Mouse (Mus musculus) brain, embryonic 18.5 days (tissue): ENCODE results near the gene 4933434E20Rik.

Source experiments
- DNase-seq: peaks from one replicate; pipeline ENCODE4 v3.0.0-alpha.2; 2012; ENCODE audit warnings: low read depth, low spot score

Gene 4933434E20Rik

GRCm38 (mm10) chr3:90081365-90082240, 30.2 kb downstream of the 4933434E20Rik start:
- DNase-seq: no peak

- no peak for DNase-seq
These were observed 31.6 kb downstream of the 4933434E20Rik start for GRCm38 (mm10) chr3:90083034-90083433.

GRCm38 (mm10) chr3:90083698-90084324, 32.4 kb downstream of the 4933434E20Rik start:
- DNase-seq: peak; percentile 50

- DNase-seq: no peak
These were observed 33.4 kb downstream of the 4933434E20Rik start for GRCm38 (mm10) chr3:90084790-90085189.

GRCm38 (mm10) chr3:90085281-90085680, 33.8 kb downstream of the 4933434E20Rik start:
- DNase-seq: no peak

- no peak for DNase-seq
These were observed 34.6 kb downstream of the 4933434E20Rik start for GRCm38 (mm10) chr3:90086068-90086467.

GRCm38 (mm10) chr3:90088617-90089016, 37.2 kb downstream of the 4933434E20Rik start:
- no peak for DNase-seq

- no peak for DNase-seq
These were observed 39.5 kb downstream of the 4933434E20Rik start for GRCm38 (mm10) chr3:90090892-90091291.

GRCm38 (mm10) chr3:90094453-90094852, 43.0 kb downstream of the 4933434E20Rik start:
- no peak for DNase-seq

- no peak for DNase-seq
These were observed 46.5 kb downstream of the 4933434E20Rik start for GRCm38 (mm10) chr3:90097928-90098327.

GRCm38 (mm10) chr3:90101010-90101409, 49.6 kb downstream of the 4933434E20Rik start:
- no peak for DNase-seq

GRCm38 (mm10) chr3:90101673-90102072, 50.2 kb downstream of the 4933434E20Rik start:
- no peak for DNase-seq

- no peak for DNase-seq
These were observed 50.8 kb downstream of the 4933434E20Rik start for GRCm38 (mm10) chr3:90102239-90102638.

GRCm38 (mm10) chr3:90103176-90103575, 51.7 kb downstream of the 4933434E20Rik start:
- DNase-seq: no peak

- DNase-seq: no peak
These were observed 52.5 kb downstream of the 4933434E20Rik start, which contains the start of gene Nup210l for GRCm38 (mm10) chr3:90103938-90104337. TSS of gene Nup210l (plus strand) at chr3:90104132.

GRCm38 (mm10) chr3:90111706-90112105, 60.3 kb downstream of the 4933434E20Rik start:
- no peak for DNase-seq

GRCm38 (mm10) chr3:90114342-90114741, 62.9 kb downstream of the 4933434E20Rik start:
- no peak for DNase-seq

GRCm38 (mm10) chr3:90115526-90115925, 64.1 kb downstream of the 4933434E20Rik start:
- DNase-seq: no peak
